Comparison of ENCODE assay signal across 11 mouse cellular contexts in the genomic region with DNA sequence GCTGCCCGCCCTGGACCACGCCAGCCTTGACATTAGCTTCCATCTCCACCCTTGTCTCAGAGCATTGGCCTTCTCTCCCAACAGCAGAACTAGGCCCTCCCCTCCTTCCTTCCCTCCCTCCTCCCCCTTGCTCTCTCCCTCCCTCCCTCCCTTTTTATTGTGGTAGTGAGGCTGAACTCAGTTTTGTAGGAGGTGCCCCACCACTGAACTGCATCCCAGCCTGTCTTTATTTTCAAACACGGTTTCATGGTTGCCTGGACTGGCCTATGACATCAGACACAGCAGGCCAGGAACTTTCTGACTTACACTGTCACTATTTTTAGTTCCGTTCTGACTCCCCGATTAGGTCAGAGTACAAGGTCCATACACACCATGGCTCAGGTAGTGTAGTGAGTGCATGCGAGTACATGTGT. TPM values are rescaled to one million over a fixed set of nuclear protein-coding genes. Genes with fewer than 3 reads are reported as not detected.
A peak's percentile ranks its signal among the peaks of the same experiment; 100 is the strongest.
DNase-seq lines count a peak whose midpoint lies in the region; ATAC-seq and TF ChIP-seq lines count a peak whose summit lies in the region.
"Had no signal": no experiment of that assay in that cellular context is flagged by ENCODE, and none has a peak within 500 bp of the region (broad histone marks: within the 10 kb centered on the region; RNA-seq: fewer than 3 reads in every experiment).

No protein-coding gene starts in this region.

- no peak overlapping the region for H3K9ac ChIP-seq in liver, adult 2 months (ENCODE audit: low read depth, low read length)
- no peak overlapping the region for H3K9ac ChIP-seq in liver, embryonic 11.5 days (ENCODE audit: low read depth, low read length)

- peak; percentile 88 for DNase-seq in liver, adult 2 months (ENCODE audit: extremely low read depth, low read depth, low spot score)
- no peak for DNase-seq in liver, embryonic 11.5 days (ENCODE audit: low spot score)
- DNase-seq in T-cell, adult 2 months (ENCODE audit: low spot score) = peak; percentile 28
- peak; percentile 19 to 27 for DNase-seq in kidney, adult 8-10 months
- DNase-seq in naive thymus-derived CD4-positive, alpha-beta T cell, adult 2 months (ENCODE audit: low read depth) = peak; percentile 73
- no peak for DNase-seq in gastrocnemius, postnatal 25 days
- no peak for DNase-seq in lung, adult 2 months
- no peak for DNase-seq in adrenal gland, postnatal 14 days
- DNase-seq: gastrocnemius, postnatal 14 days had no signal

- no peak overlapping the region for H3K27ac ChIP-seq in liver, adult 2 months (replicated peaks; ENCODE audit: insufficient read depth, low read depth, low read length)
- no peak overlapping the region for H3K27ac ChIP-seq in liver, embryonic 11.5 days (ENCODE audit: low read depth, low read length)
- H3K27ac ChIP-seq: hindbrain, postnatal 0 days; macrophage had no signal

- ATAC-seq in liver, embryonic 11.5 days (replicated peaks; ENCODE audit: low FRiP score) = no peak; the same call in 1 of the 2 replicates
- ATAC-seq: hindbrain, postnatal 0 days had no signal

- H3K4me1 ChIP-seq in liver, adult 2 months (ENCODE audit: control insufficient read depth, insufficient read depth, low read length) = peaks cover 6% of the 10 kb centered on the region
- H3K4me1 ChIP-seq in liver, embryonic 11.5 days (replicated peaks; ENCODE audit: control insufficient read depth, insufficient read depth, low read length) = no peaks in the 10 kb centered on the region
- no peaks in the 10 kb centered on the region for H3K4me1 ChIP-seq in lung, adult 2 months (ENCODE audit: control insufficient read depth, insufficient read depth, low read length)

- H3K4me3 ChIP-seq in liver, adult 2 months (ENCODE audit: insufficient read depth, low read depth, low read length) = no peak overlapping the region
- H3K4me3 ChIP-seq in liver, embryonic 11.5 days (ENCODE audit: low read depth, low read length) = no peak overlapping the region
- no peak overlapping the region for H3K4me3 ChIP-seq in lung, adult 2 months (replicated peaks; ENCODE audit: extremely low read depth, low read depth, low read length)

- TF ChIP-seq CTCF in liver, adult 2 months (IDR thresholded peaks at IDR 0.05; ENCODE audit: low read depth, low read length) = no peak
- no peak for TF ChIP-seq CTCF in lung, adult 2 months (IDR thresholded peaks at IDR 0.05; ENCODE audit: insufficient read depth, low read length)

- no peak for TF ChIP-seq POLR2A in liver, adult 2 months (IDR thresholded peaks at IDR 0.05; ENCODE audit: extremely low read depth, insufficient read depth, low read length)
- TF ChIP-seq POLR2A in lung, adult 2 months (IDR thresholded peaks at IDR 0.05; ENCODE audit: borderline replicate concordance, extremely low read depth, low read depth, low read length) = no peak

- no peaks in the 10 kb centered on the region for H3K9me3 ChIP-seq in liver, embryonic 11.5 days (ENCODE audit: control insufficient read depth, low read length)

- WGBS in liver, adult 2 months = 36% methylated on average over 6 of the region's 6 CpGs
- WGBS in liver, embryonic 11.5 days = 65% methylated on average over 6 of the region's 6 CpGs
- WGBS in lung, adult 2 months = 65% methylated on average over 6 of the region's 6 CpGs

- no peaks in the 10 kb centered on the region for H3K79me2 ChIP-seq in liver, adult 2 months (ENCODE audit: control insufficient read depth, insufficient read depth, low read length)

- no peak overlapping the region for H3K4me2 ChIP-seq in liver, embryonic 11.5 days

- no peaks in the 10 kb centered on the region for H3K36me3 ChIP-seq in liver, adult 2 months (ENCODE audit: control insufficient read depth, insufficient read depth, low read length)
- no peaks in the 10 kb centered on the region for H3K36me3 ChIP-seq in liver, embryonic 11.5 days (ENCODE audit: control insufficient read depth, insufficient read depth, low read length)

- no peaks in the 10 kb centered on the region for H3K27me3 ChIP-seq in liver, adult 2 months (ENCODE audit: control insufficient read depth, insufficient read depth, low read length)
- no peaks in the 10 kb centered on the region for H3K27me3 ChIP-seq in liver, embryonic 11.5 days (replicated peaks; ENCODE audit: control insufficient read depth, insufficient read depth, low read length)

RNA-seq across cellular contexts. Expression of a gene that starts 29.2 kb away (rescaled TPM):
- 0.46 and 1.3 TPM in 2 replicates for total RNA-seq in liver, adult 2 months (2014; rRNA removed)
- 1.4 TPM in 2 replicates for polyA plus RNA-seq in liver, adult 2 months (2012; rRNA removed)
- 18.8 and 20.3 TPM in 2 replicates for polyA plus RNA-seq in liver, embryonic 11.5 days (2014; fragmentation: Nextera tagmentation; extraction: Ambion mirVana)
- total RNA-seq in gastrocnemius, postnatal 25 days (2021) = under 1 TPM in 1 of 2 experiments, not detected in 1; 0.43 TPM
- polyA plus RNA-seq in lung, adult 2 months (2012; rRNA removed) = 16.3 and 17.4 TPM in 2 replicates
- 1.1 and 14.1 TPM in 2 replicates for total RNA-seq in adrenal gland, postnatal 14 days (2021)

RNA-seq across cellular contexts. Expression of a gene that starts 37.0 kb away (rescaled TPM):
- total RNA-seq in liver, adult 2 months (2014; rRNA removed) = 14.5 and 28.4 TPM in 2 replicates
- 62.8 and 74.8 TPM in 2 replicates for polyA plus RNA-seq in liver, adult 2 months (2012; rRNA removed)
- 43.8 and 43.9 TPM in 2 replicates for polyA plus RNA-seq in liver, embryonic 11.5 days (2014; fragmentation: Nextera tagmentation; extraction: Ambion mirVana)
- total RNA-seq in gastrocnemius, postnatal 25 days (2021) = 10 to 100 TPM; 22.9 to 23.3 TPM
- 246 and 274 TPM in 2 replicates for polyA plus RNA-seq in lung, adult 2 months (2012; rRNA removed)
- 38.7 and 45.0 TPM in 2 replicates for total RNA-seq in adrenal gland, postnatal 14 days (2021)

RNA-seq across cellular contexts. Expression of a gene that starts 56.3 kb away (rescaled TPM):
- total RNA-seq in liver, adult 2 months (2014; rRNA removed) = 1.3 and 1.7 TPM in 2 replicates
- 2.1 and 2.8 TPM in 2 replicates for polyA plus RNA-seq in liver, adult 2 months (2012; rRNA removed)
- 3.6 and 4.0 TPM in 2 replicates for polyA plus RNA-seq in liver, embryonic 11.5 days (2014; fragmentation: Nextera tagmentation; extraction: Ambion mirVana)
- 1 to 10 TPM; 2.8 to 3.2 TPM for total RNA-seq in gastrocnemius, postnatal 25 days (2021)
- polyA plus RNA-seq in lung, adult 2 months (2012; rRNA removed) = 6.0 and 6.5 TPM in 2 replicates
- 7.1 and 8.4 TPM in 2 replicates for total RNA-seq in adrenal gland, postnatal 14 days (2021)

Comparison
In these comparisons a context has a peak if more than half of its experiments do, and no peak if none do; other contexts are left out.
1. DNase-seq: peak in liver, adult 2 months (single experiment), T-cell, adult 2 months (single experiment), kidney, adult 8-10 months (2 of 2) and naive thymus-derived CD4-positive, alpha-beta T cell, adult 2 months (single experiment); none in liver, embryonic 11.5 days (single experiment), gastrocnemius, postnatal 25 days (single experiment), lung, adult 2 months (single experiment) and adrenal gland, postnatal 14 days (single experiment).